Mouse (Mus musculus): ENCODE results near the gene Elp4. TPM values are rescaled to one million over a fixed set of nuclear protein-coding genes. Genes with fewer than 3 reads are reported as not detected.

Gene Elp4
- total RNA-seq, 1 experiment: 15.6 TPM

DNA sequence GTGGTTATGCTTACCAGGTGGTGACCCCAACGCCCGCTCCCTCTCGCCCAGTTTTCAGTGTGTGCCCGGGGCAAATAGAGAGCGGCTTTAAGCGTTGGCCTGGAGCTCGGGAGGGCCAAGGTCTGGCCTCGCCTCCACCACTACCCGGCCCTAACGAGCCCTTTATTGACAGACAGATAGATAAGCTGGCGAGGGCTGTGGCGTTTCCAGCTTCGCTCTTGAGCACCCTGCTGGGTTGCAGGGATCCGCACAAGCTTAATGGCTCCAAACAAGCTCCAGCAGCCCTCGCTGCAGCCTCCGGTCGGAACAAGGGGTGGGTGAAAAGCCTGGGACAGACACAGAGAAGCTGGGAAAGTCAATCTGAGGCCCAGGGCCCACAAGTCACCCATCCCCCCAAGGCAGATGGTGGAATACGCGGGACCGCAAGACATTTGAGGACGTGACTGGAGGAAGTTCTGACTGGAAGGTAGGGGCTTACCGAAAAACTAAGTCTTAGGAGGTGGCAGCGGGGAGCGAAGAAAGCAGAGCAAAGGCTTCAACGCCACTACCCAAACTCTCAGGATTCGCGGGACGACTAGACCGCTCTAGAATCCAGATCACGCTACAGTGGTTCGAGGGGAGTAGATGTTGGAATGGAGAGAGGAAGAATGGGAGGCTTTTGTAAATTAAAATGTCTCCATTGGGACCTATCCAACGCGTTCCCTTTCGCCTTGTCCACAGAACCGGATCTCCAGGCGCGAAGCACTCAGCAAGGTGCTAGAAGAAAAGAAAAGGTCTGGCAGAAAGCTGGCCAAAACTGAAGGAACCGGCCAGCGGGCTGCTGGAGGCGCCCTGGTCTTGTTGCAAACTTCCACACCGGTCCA, 237.4 kb downstream of the Elp4 start:
- no peak for TF ChIP-seq ZC3H11A (IDR thresholded peaks at IDR 0.05; ENCODE audit: borderline replicate concordance, low read depth, low read length)
- no peak for TF ChIP-seq MAFK (IDR thresholded peaks at IDR 0.05; ENCODE audit: insufficient read depth, low read depth, low read length)
- no peak for TF ChIP-seq CHD2 (IDR thresholded peaks at IDR 0.05; ENCODE audit: low read depth, low read length)
- TF ChIP-seq ZNF384 (IDR thresholded peaks at IDR 0.05; ENCODE audit: low read depth, low read length): no peak
- TF ChIP-seq HCFC1 (IDR thresholded peaks at IDR 0.05; ENCODE audit: borderline replicate concordance, insufficient read depth, low read length): no peak
- H3K4me3 ChIP-seq (ENCODE audit: insufficient read depth in 1 of 2, low read depth in 1 of 2, low read length in 2 of 2, poor library complexity in 1 of 2, severe bottlenecking in 1 of 2): peak overlapping the region; percentile 0 to 12; a peak in 1 of 4 replicates
- H3K9ac ChIP-seq (ENCODE audit: insufficient read depth, low read depth, low read length, poor library complexity, severe bottlenecking): no peak overlapping the region
- no peaks in the 10 kb centered on the region for H3K9me3 ChIP-seq (ENCODE audit: control insufficient read depth, insufficient read depth, low read depth, low read length)
- H3K4me1 ChIP-seq (ENCODE audit: control insufficient read depth in 2 of 2, insufficient read depth in 2 of 2, low read length in 2 of 2, poor library complexity in 1 of 2): peaks cover 0 to 6% of the 10 kb centered on the region in 2 experiments; a peak in 1 of 4 replicates
- no peak overlapping the region for H3K27ac ChIP-seq (ENCODE audit: insufficient read depth, low read depth, low read length, poor library complexity, severe bottlenecking)
- H3K36me3 ChIP-seq (ENCODE audit: control insufficient read depth, insufficient read depth, low read length, poor library complexity, severe bottlenecking): no peaks in the 10 kb centered on the region
- in situ Hi-C loops (cut with MboI; ENCODE audit: low sequenced_read_pairs in 2 of 2, unreplicated experiment in 2 of 2): loop anchor here in 1 of 2 experiments (5.0 kb wide), 1 partner anchor 535 kb away; no protein-coding TSS in a partner anchor
- DNase-seq (ENCODE audit: low read depth, low spot score): no peak

DNA sequence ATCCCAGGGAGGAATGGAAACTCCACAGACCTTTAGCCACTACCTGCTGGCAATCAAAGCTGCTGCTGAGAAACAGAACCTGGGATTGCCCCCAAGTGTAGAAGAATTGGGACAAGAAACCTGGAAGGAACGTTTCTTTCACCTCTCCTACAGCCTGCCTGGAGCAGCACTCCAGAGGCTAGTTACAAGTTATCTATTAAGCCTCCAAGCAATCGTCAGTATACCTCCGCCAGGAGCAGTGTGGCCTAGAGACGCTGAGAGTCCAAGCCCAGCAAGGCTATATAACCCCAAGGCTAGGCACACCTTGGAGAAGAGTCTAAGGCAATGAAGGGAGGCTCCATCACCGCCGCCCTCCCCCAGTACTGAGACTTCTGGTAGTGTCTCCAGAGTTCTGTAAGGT, 238.0 kb downstream of the Elp4 start:
- H3K36me3 ChIP-seq (ENCODE audit: control insufficient read depth, insufficient read depth, low read length, poor library complexity, severe bottlenecking): no peaks in the 10 kb centered on the region
- peaks cover 0 to 6% of the 10 kb centered on the region in 2 experiments; a peak in 1 of 4 replicates for H3K4me1 ChIP-seq (ENCODE audit: control insufficient read depth in 2 of 2, insufficient read depth in 2 of 2, low read length in 2 of 2, poor library complexity in 1 of 2)
- no peak for DNase-seq (ENCODE audit: low read depth, low spot score)
- TF ChIP-seq ZC3H11A (IDR thresholded peaks at IDR 0.05; ENCODE audit: borderline replicate concordance, low read depth, low read length) (no peak), CHD2 (IDR thresholded peaks at IDR 0.05; ENCODE audit: low read depth, low read length) (no peak), HCFC1 (IDR thresholded peaks at IDR 0.05; ENCODE audit: borderline replicate concordance, insufficient read depth, low read length) (no peak), ZNF384 (IDR thresholded peaks at IDR 0.05; ENCODE audit: low read depth, low read length) (no peak), MAFK (IDR thresholded peaks at IDR 0.05; ENCODE audit: insufficient read depth, low read depth, low read length) (no peak)
- no peak overlapping the region for H3K9ac ChIP-seq (ENCODE audit: insufficient read depth, low read depth, low read length, poor library complexity, severe bottlenecking)
- in situ Hi-C loops (cut with MboI; ENCODE audit: low sequenced_read_pairs in 2 of 2, unreplicated experiment in 2 of 2): loop anchor here in 1 of 2 experiments (5.0 kb wide), 1 partner anchor 534 kb away; no protein-coding TSS in a partner anchor
- peak overlapping the region in 1 of 2 experiments; percentile 12; a peak in 1 of 4 replicates for H3K4me3 ChIP-seq (ENCODE audit: insufficient read depth in 1 of 2, low read depth in 1 of 2, low read length in 2 of 2, poor library complexity in 1 of 2, severe bottlenecking in 1 of 2)
- H3K9me3 ChIP-seq (ENCODE audit: control insufficient read depth, insufficient read depth, low read depth, low read length): no peaks in the 10 kb centered on the region
- no peak overlapping the region for H3K27ac ChIP-seq (ENCODE audit: insufficient read depth, low read depth, low read length, poor library complexity, severe bottlenecking)

DNA sequence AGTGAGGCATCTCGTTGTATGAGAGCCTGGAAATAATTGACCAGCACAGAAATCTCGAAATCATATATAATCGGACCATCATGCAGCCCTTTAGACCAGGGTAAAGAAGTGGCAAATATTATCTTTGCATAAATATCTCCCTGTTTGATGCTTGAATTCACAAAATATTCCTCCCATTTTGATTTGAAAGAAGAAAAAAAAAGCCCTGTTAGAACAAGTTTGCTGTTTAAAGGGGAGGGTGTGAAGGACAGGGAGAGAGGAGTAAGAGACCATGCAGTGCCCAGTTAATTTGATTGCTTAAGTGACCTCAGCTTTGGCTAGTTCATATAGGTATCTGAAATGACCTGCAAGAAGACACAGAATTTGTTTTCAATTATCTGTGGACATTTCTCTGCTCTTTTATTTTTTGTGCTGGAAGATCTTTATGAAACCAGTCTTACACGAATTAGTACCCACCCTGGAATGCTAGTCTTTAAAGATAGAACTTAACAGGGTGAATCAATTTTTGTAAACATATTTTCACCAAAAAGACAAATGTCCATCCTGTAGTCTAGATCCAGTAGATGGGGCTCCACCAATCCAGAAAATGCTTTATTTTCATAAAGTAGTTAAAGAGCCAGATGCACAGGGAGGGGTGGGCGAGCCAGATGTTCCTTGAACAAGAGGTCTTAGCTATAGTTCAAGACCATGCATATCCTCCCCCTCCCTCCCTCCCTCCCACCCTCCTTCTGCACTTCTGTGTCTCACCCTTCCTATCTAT, 238.7 kb downstream of the Elp4 start:
- in situ Hi-C loops (cut with MboI; ENCODE audit: low sequenced_read_pairs in 2 of 2, unreplicated experiment in 2 of 2): loop anchor here in 1 of 2 experiments (5.0 kb wide), 1 partner anchor 533 kb away; no protein-coding TSS in a partner anchor
- DNase-seq (ENCODE audit: low read depth, low spot score): no peak
- Histone ChIP-seq H3K9ac (ENCODE audit: insufficient read depth, low read depth, low read length, poor library complexity, severe bottlenecking) (no peak overlapping the region), H3K4me1 (ENCODE audit: control insufficient read depth in 2 of 2, insufficient read depth in 2 of 2, low read length in 2 of 2, poor library complexity in 1 of 2) (peaks cover 0 to 6% of the 10 kb centered on the region in 2 experiments; a peak in 1 of 4 replicates), H3K36me3 (ENCODE audit: control insufficient read depth, insufficient read depth, low read length, poor library complexity, severe bottlenecking) (no peaks in the 10 kb centered on the region), H3K27ac (ENCODE audit: insufficient read depth, low read depth, low read length, poor library complexity, severe bottlenecking) (no peak overlapping the region), H3K9me3 (ENCODE audit: control insufficient read depth, insufficient read depth, low read depth, low read length) (no peaks in the 10 kb centered on the region), H3K4me3 (ENCODE audit: insufficient read depth in 1 of 2, low read depth in 1 of 2, low read length in 2 of 2, poor library complexity in 1 of 2, severe bottlenecking in 1 of 2) (no peak overlapping the region)
- no peak for TF ChIP-seq CHD2 (IDR thresholded peaks at IDR 0.05; ENCODE audit: low read depth, low read length)
- no peak for TF ChIP-seq ZNF384 (IDR thresholded peaks at IDR 0.05; ENCODE audit: low read depth, low read length)
- no peak for TF ChIP-seq HCFC1 (IDR thresholded peaks at IDR 0.05; ENCODE audit: borderline replicate concordance, insufficient read depth, low read length)

GRCm38 (mm10) chr2:105664996-105665395, 239.4 kb downstream of the Elp4 start:
- Histone ChIP-seq H3K9ac (ENCODE audit: insufficient read depth, low read depth, low read length, poor library complexity, severe bottlenecking) (no peak overlapping the region), H3K27ac (ENCODE audit: insufficient read depth, low read depth, low read length, poor library complexity, severe bottlenecking) (no peak overlapping the region), H3K9me3 (ENCODE audit: control insufficient read depth, insufficient read depth, low read depth, low read length) (no peaks in the 10 kb centered on the region), H3K36me3 (ENCODE audit: control insufficient read depth, insufficient read depth, low read length, poor library complexity, severe bottlenecking) (no peaks in the 10 kb centered on the region), H3K4me3 (ENCODE audit: insufficient read depth in 1 of 2, low read depth in 1 of 2, low read length in 2 of 2, poor library complexity in 1 of 2, severe bottlenecking in 1 of 2) (no peak overlapping the region), H3K4me1 (ENCODE audit: control insufficient read depth in 2 of 2, insufficient read depth in 2 of 2, low read length in 2 of 2, poor library complexity in 1 of 2) (peaks cover 0 to 6% of the 10 kb centered on the region in 2 experiments; a peak in 1 of 4 replicates)
- no peak for TF ChIP-seq HCFC1 (IDR thresholded peaks at IDR 0.05; ENCODE audit: borderline replicate concordance, insufficient read depth, low read length)
- no peak for TF ChIP-seq MAFK (IDR thresholded peaks at IDR 0.05; ENCODE audit: insufficient read depth, low read depth, low read length)
- no peak for TF ChIP-seq ZC3H11A (IDR thresholded peaks at IDR 0.05; ENCODE audit: borderline replicate concordance, low read depth, low read length)
- no peak for TF ChIP-seq ZNF384 (IDR thresholded peaks at IDR 0.05; ENCODE audit: low read depth, low read length)
- in situ Hi-C loops (cut with MboI; ENCODE audit: low sequenced_read_pairs in 2 of 2, unreplicated experiment in 2 of 2): loop anchor here in 1 of 2 experiments (5.0 kb wide), 1 partner anchor 533 kb away; no protein-coding TSS in a partner anchor
- DNase-seq (ENCODE audit: low read depth, low spot score): no peak

All from ES-E14 (cell line).